Mouse (Mus musculus): Measurements from ENCODE around the gene Flnb. TPM values are rescaled to one million over a fixed set of nuclear protein-coding genes. Genes with fewer than 3 reads are reported as not detected.

Gene Flnb
- total RNA-seq, 1 experiment from 2014 or later: 47.9 TPM

DNA sequence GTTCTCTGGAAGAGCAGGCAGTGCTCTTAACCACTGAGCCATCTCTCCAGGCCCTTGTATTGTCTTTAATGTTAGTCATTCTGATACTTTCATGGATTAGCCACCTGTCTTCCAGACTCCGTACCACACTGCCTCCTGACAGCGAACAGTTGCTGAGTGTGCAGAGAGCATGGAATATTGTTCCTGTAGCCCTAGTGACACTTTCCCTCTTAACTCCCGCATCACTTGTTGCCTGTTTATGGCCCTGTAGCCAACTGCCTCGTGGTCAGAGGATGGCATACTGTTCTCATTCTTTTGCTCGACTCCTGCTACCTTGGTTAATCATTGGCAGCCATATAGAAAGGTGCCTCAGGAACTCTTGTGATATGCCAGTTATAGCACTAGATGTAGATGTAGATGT lies 45.4 kb downstream of the Flnb start:
- no peak for DNase-seq

DNA sequence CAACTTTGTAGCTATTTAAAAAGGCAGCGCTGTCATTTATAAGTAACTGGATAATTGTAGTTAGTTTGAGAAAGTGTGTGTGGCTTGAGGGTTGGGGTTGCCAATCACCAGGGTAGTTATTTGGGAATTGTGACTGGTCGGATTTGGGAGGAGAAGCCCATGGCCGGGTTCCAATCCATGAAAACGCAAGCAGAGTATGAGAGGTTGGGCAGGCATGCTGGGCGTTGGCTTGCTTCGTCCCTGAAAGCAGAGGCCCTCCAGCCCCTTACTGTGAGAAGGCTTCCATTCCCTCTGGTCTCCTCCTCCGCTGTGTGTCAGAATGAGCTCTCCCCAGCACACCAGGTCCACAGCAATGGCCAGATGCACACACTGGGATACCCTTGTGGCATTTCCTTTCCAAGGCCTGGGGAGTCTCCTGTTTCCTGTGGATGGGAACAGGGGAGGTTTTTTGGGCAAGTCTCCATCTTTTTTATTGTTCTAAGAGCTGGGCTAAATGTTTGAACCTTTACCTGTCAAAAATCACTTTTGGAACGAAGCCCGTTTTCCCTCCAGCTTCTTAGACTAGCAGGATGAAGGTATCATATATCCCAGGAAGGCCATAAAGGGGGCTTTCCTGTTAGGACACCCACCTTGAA lies 46.2 kb downstream of the Flnb start:
- DNase-seq: no peak

DNA sequence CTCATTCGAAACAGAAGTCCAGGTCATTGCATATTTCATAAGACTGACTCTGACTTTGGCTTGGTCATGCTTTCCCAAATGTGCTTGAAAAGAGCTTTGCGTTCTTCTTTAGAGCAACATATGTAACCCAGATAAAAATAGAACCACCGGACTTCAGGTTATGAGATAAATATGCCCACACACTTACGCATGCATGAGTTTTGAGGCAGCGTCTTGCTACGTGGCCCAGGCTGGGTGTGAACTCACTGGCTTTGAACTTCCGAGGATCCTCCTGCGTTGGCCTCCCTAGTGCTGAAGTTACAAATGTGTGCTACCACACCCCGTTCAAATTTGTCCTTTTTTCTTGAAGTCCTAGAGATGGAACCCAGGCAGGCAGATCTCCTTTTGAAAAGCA lies 46.7 kb downstream of the Flnb start:
- DNase-seq: no peak

DNA sequence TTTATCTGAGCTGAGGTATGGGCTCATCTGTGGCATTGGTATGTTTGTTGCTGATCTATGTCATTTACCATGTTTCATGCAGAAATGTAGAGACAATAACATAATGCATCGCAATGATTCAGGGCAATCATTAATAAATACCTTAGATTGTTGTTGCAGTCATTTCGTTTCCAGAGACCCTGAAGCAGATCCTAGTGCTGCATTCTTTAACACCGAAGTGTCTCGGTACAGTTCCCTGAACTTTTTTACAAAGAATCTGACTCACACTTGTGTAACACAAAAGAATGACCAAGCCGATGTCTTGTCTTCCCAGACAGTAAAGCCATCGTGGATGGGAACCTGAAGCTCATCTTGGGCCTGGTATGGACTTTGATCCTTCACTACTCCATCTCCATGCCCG lies 49.5 kb downstream of the Flnb start:
- DNase-seq: no peak

DNA sequence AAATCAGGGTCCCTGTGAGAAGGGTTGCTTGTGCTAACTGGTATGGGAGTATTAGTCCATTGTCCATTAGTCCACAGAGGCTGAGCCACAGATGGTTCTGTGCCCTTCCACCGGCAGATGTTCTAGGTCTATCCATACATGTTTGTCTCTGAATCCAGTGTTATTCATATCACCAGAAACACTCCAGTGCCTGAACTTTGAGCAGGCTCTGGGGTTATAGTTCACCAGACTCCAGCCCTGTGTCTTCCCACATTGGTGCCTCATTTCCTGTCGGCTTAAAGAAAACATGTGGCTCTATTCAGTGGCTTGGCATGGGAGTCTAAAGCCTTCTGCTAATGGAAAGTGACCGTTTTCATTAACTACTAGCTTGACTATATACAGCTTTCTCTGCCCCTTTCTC lies 50.1 kb downstream of the Flnb start:
- DNase-seq: no peak

DNA sequence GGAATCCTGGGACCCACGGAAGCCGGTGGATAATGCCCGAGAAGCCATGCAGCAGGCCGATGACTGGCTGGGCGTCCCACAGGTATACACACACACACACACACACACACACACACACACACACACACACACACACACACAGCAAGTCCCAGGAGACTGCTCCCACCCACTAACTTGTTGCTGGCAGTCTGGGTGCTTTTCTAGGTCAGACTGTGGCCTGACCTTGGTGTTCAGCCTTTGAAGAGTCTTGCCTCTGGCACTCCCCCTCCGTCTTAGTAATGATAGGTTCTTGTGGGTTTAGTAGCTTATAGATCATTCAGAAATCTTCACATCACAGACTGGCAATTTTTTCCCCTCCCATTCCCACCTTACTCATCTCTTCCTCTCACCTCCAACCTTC lies 52.0 kb downstream of the Flnb start:
- DNase-seq: no peak

DNA sequence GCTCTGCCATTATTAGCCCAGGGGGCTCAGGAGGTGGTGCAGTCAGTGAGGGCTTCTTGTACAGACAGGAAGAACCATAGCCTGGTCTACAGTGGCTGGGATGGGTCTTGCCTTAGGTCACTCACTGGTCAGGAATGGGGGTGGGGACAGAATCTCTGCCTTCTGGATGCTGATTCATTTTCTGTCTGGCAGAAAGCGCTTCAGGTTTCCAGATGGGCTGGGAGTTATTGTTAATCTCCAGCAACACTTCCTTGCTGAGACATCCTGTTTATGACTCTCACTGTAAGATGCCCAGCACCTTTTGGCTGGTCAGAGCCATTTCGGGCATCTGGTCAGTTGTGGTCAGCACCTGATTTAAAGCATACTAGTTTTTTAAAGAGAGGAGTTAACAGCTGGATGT lies 55.8 kb downstream of the Flnb start:
- DNase-seq: no peak

DNA sequence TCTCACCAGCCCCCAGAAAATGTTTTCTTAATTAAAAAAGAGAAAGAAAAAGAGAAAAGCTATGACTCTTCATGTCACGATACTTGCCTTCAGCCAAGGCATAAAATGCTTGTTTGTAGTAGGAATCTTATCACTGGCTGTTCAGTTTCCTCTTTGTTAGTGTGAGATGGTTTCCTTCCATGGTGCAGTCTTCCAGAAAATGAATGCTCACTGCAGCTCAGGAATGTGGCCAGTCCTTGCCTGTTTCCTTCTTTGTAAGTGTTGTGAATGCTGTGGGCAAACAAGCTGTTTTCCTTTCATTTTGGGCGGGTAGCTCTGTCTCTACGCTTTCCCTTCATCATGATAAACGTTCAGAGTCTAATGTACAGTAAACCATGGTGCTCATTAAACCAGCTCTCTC lies 56.7 kb downstream of the Flnb start:
- DNase-seq: no peak

DNA sequence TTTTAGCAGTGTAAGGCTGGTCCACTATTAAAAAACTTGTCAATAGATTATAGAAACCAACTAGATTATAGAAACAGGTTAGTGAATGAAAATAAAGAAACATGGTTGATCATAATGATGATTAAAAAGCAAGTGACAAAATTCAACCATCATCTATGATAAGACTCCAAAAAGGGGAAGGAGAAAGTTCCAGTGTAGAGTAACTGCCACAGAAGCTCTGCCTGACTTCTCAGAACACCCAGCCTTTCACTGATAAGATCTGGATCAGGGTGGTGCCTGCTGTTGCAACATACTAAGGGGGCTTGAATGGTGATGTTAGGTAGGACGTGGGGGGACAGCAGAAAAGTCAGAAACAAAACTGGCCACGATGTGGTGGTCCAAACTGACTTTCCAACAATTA lies 60.2 kb downstream of the Flnb start:
- DNase-seq: no peak

DNA sequence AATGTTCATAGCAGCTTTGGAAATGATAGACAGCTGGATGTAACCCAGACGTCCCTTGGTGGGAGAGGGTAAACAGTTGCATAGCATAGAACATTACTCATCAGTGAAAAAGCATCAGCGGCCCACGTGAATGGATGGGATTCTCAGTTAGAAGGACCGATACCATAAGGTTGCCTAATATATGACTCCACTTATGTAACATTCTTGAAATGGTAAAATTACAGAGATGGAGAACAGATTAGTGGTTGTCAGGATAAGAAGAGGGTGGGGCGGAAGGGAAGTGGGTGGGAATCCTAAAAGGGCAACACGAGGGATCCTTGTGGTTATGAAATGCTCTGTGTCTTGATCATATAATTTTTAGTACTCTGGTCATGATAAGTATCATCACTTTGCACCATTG lies 62.6 kb downstream of the Flnb start:
- no peak for DNase-seq

DNA sequence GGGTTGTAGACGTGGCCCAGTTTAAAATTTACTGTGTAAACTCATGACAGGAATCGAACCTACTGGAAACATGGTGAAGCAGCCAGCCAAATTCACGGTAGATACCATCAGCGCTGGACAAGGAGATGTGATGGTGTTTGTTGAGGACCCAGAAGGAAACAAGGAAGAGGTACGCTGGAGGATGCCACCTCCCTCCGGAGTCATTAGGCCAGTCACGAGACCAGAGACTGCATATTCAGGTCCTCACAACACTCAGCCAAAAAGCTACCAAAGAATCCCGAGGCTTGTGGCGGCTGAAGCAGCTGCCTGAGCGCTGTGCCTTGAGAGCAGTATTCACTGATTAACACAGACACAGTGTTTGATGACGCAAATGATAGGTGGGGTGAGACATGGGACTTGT lies 63.8 kb downstream of the Flnb start:
- no peak for DNase-seq

DNA sequence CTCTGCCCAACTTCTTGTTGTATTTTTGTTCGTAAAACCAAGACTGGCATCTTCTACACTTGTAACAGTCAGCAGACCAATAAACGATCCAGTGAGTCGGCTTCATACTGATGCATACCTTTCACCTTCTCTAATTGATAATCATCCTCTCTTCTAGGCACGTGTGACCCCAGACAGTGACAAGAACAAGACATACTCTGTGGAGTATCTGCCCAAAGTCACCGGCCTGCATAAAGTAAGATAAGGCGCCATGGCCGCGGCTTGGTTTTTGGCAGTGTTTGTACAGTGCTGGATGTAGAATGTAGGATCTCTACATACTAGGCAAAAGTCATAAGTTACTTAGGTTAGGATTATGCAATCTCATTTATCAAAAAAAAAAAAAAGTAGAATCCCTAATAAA lies 64.3 kb downstream of the Flnb start:
- DNase-seq: no peak

DNA sequence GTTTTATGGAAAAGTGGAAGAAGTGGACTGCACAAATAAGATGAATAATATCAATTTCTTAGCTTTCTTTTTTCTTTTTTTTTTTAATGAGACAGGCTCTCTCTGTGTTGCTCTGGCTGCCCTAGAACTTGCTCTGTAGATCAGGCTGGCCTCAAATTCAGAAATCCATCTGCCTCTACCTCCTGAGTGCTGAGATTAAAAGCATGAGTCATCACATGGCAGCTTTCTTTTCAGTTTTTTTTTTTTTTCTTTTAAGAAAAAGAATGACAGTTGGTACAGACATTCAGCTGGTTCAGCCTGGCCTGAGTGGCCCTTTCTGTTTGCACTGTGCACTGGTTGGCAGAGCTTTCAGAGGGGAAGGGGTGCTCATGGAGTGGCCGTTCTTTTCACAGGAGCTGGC lies 66.4 kb downstream of the Flnb start:
- DNase-seq: no peak

DNA sequence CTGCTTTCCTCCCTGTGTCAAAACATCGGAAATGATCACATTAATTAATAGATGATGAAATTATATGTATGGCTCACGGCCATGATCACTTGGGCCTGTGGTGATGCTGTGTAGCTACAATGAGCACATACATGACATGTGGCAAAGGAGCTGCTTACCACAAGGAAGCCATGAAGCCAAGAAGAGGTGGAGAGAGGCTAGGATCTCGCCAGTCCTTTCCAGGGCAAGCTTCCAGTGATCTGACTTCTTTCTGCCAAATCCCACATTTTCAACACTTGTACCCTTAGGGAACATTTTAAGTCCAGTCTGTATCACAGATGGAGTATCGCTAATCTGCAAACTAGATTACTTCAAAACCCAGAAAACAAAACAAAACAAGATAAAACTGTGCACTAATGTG lies 67.1 kb downstream of the Flnb start:
- no peak for DNase-seq

DNA sequence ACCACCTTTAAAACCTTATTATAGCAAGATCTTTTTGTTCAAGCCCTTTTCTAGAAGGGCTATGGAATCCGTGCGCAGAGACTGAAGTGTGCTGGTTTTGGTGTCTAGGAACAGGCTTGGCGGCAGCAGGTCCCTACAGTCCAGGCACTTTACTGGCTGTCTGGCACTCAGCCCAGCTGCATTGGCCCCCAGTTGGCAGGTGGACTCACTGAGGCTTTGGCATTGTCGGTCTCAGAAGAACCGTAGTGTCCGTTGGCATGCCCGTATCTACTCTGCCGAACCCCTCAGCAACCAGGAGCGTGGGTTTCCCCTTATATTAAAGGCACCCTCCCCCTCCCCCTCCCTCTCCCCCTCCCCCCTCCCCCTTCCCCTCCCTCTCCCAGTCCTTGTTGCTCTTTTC lies 67.8 kb downstream of the Flnb start:
- no peak for DNase-seq

DNA sequence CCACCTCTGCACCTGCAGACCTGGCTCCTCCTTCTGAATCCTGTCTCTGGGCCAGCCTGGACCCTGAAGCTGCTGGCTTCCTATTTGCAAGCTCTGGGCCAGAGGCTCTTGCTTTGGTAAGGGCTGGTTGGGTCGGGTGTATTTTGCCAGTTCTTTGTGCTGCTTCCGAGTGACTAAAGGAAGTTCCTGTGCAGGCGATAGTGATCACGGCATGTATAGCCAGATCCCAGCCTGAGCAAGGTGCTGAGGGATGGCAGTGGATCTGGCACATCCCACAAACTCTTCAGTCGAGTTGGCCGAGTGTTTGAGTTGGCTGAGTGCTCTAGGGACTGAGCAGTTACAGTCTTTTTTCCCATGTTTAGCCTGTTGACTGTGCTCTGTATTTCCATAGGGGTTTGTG lies 68.3 kb downstream of the Flnb start:
- no peak for DNase-seq

DNA sequence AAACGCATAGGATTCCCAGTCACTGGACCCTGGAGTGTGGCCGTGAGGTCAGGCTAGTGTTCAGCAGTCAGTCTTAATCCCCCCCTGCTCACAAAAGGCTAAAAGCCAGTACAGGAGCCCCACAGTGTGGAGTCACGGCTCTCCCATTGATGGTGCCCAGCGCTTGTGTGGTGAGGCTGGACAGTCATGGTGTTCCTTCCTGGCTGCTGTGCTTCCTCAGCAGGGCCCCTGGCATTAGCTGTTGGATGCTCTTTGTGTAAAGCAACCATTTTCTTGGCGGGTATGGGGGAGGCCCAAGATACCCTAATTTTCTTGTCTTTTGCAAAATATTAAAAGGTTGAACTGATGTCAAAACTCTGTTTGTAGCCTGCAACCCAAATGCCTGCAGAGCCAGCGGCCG lies 69.4 kb downstream of the Flnb start:
- DNase-seq: no peak

DNA sequence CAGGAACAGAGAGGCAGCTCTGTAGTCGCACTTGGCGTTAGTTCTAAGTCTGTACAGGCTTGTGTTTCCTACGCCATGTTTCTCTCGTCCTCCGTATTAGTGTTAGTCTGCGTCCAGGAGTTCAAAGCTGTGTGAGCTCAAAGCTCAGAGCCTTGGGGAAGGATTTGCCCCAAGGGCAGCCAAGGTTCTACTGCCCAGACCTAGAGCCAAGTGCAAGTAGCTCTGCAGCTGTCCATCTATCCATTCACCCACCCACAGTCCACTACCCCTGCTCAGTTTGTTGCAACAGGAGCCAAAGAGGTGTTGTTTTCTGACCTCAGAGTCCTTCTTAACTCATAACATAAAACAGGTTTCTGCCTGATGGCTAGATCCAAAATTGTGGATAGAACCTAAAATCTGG lies 70.5 kb downstream of the Flnb start:
- no peak for DNase-seq

DNA sequence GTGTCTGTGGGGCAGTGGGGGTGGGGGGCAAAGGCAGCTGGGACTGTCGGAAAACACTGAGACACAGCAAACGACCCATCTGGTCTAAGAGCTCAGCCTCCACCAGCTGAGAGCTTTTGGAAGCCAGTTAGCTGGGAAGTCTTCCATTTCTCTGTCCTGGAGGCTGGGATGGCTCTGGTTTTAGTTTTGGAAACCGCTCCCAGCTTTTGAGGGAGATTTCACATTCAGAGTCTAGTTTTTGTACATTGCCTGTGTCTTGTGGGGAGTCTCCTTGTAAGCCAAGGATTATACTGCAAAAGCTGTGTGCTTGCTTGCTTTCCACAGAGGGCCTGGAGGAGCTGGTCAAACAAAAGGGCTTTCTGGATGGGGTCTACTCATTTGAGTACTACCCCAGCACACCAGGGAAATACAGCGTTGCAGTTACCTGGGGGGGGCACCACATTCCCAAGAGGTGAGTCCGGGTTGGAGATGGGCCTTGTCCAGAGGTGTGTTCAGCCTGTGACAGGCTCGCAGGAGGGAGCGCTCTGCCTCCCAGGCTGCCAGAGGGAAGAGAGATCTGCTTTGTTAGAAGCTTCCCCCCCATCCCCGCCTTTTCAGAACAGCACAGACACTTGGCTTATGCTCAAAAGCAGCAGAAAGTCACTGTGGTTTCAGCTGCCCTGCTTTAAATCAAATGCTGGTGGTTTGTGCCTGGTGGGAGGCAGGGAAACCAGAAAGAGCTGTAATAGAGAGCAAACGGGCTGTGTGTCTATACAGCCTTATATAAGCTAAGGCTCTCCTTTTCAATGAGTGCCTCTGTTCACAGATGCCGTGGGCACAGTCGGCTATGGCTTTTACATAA lies 71.3 kb downstream of the Flnb start:
- peak; percentile 31 for DNase-seq

DNA sequence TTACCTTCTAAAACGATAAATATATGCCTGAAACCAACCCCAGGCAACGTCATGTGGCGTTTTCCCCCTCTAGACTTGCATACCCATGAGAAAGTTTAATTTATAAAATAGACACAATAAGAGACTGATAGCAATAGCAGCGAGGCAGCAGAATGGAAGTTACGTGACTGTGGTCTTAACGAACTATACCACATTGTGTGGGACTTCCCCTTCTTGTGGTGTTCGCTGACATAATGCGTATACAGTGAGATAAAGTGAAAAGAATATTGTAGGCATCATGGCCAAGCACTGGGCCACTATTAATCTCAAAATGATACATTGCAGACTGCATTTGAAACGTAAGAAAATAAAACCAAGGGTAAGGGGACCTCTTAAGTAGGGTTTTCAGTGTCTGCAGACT lies 72.1 kb downstream of the Flnb start:
- no peak for DNase-seq

DNA sequence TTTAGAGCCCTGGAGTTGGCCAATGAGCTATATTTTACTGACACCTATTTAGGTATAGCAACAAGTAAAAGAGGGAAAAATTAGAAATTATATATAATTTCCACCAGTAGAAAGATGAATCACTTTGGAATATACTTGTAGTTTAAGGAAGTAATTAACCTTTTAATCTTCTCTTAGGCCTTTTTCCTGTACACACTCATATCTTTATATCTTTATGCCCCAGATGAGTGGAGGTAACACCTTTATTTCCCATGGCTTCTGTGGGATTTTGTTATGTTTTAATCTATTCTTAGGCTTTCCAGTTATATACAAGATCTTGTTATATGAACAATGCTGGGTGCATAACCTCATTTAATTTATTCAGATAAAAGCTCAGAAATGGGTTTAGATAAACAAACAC lies 73.6 kb downstream of the Flnb start:
- DNase-seq: no peak

DNA sequence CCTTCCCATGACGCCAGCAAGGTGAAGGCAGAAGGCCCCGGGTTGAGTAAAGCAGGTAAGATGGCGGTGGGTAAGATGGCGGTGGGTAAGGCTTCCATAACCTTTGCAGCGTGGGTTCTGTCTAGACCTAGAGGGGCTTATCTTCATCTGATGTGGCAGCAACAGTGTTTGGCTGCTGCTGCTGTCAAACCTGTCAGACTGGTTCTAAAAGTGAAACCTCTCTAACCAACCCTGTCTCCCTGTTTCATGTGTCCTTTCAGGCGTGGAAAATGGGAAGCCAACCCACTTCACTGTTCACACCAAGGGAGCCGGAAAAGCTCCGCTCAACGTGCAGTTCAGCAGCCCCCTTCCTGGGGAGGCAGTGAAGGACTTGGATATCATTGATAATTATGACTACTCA lies 78.4 kb downstream of the Flnb start:
- DNase-seq: no peak

DNA sequence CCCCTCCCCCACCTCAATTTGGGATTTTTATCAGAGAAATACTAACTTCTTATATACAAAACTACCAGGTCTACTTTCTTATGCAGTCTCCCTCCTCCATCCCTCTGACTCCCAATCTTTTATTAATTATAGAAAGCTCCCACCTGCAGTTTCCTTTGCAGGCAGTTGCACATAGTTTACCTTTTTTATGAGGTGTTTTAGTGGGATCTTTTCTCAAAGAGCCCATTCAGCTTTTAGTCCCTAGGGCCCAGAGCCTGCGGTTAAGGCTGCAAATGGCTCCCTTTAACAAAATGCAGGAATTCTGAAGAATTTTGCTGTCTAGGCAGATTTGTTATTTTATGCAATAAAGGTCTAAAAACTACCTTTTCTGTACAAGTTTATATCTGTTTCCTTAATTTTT lies 78.9 kb downstream of the Flnb start:
- DNase-seq: no peak

DNA sequence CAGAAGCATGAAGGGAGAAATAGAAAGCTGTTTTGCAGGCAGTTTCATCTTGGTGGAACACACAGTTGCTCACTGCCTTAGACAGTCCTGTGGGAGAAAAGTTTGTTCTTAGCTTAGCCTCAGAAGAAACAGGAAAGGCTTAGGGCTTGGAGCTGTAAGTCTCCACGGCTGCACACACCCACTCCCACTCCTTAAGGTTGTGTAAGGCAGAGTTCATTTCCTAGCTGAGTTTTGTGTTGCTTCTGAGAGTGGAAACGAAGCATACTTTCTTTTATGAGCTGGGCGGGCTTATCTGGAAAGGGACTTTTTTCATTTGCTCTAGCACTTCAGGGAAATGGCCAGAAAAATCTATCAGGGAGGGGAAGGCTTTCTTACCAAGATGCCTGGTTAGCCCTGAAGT lies 82.2 kb downstream of the Flnb start:
- DNase-seq: no peak
